Mouse (Mus musculus) T-helper 1 cell (primary cell): ENCODE measurements around the gene Ptprg.

ENCODE experiments used
- in situ Hi-C: fragments of 300-600 bp; cut with MboI, MseI; formaldehyde crosslinking; loops from one replicate; pipeline ENCODE4 v1.15.1; 2025; ENCODE audit warnings: high pct_unique_total_duplicates

Ptprg gene

DNA sequence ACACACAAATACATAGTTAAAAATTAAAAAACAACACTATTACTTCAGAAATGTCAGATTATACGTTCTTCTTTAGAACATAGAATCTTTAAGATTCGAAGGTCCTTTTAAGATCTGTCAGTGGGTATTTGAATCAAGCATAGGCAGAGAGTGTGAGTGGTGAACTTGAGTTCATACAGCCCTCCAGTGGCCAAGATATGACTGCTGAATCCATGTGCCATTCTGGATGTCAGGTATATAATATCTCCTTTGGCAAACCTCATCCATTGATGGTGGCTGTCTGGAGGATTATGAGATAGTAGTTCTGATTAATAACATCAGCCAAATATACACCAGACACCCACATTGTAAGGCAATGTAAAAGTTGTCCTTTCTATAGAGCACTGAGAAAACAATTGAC, 266.0 kb downstream of the Ptprg start:
- in situ Hi-C loops, result loop anchor here (25.0 kb wide), 1 partner anchor 1882 kb away; no protein-coding TSS in a partner anchor

DNA sequence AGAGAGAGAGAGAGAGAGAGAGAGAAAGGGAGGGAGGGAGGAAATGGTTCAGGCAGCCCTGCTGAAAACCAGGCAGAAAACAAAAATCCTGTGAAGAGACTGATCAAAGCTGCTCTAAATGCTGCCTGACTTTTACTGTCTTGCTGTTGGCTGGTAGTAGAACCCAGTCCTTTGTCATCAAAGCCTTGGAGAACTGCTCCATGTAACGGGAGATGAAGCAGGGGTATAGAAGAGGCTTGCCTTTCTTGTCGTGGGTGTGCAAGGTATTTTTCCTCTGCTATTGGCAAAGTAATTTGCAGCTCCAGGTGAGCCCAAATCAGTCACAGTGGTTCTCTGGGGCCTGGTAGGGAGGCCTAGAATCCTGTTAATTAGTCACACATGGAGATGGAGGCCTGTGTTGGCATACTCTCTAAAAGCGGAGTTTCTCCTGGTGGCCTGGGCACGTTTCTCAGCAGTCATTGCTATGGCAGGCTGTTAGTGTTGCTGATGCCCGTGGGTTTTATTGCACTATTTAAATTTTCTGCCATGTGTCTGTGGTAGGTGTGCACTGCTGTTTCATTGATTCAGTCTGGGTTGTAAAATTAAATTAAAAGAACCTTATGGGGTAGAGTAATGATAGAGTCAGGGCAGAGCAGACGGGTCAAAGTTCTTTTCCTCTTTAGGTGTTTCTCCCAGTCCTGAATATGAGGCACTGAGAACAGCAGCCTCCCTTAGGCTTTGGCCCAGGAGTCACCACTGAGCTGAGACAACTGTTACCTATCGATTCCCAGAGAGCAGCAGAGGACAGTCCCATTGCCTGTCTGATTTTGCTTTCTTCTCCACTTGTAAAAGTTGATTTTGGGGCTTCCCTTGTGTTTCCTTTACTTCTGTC, 269.7 kb downstream of the Ptprg start:
- in situ Hi-C loops, result loop anchor here (25.0 kb wide), 1 partner anchor 1886 kb away; no protein-coding TSS in a partner anchor

DNA sequence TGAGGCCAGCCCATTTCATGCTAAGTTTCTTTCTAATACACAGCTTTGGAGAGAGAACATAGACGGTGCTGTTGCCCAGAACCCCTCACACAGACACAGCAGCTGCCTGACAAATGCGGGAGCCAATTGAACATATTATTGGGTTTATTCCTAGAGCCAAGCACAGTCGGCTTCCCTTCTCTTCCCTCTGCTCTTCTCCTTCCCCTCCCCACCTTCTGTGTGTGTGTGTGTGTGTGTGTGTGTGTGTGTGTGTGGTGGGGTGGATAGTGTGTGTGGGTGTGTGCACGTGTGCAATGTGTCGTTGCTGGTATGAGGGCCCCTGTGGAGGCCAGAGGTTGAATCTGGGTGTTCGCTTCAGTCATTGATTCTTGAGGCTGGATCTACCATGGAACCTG, 270.4 kb downstream of the Ptprg start:
- in situ Hi-C loops, result loop anchor here (25.0 kb wide), 1 partner anchor 1886 kb away; no protein-coding TSS in a partner anchor

DNA sequence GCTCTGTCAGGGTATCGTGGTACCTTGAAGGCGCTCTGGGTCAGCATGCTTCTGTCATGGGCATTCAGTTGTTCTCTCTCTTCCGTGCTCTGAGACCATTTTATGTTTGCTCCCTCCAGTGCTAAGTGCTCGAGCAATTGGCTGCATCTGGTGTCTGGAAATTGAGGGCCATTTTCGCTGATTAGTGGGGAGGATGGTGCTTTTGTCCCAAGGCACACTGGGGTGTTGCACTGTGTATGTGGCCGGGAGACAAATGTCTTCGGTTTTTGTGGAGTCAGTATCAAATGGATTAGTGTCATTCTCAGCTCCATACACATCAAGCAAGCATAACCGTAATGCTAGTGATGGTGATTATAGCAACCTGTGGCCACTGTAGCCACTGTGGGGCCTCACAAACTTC, 271.6 kb downstream of the Ptprg start:
- in situ Hi-C loops, result loop anchor here (25.0 kb wide), 2 partner anchors 738 to 1888 kb away; no protein-coding TSS in a partner anchor

DNA sequence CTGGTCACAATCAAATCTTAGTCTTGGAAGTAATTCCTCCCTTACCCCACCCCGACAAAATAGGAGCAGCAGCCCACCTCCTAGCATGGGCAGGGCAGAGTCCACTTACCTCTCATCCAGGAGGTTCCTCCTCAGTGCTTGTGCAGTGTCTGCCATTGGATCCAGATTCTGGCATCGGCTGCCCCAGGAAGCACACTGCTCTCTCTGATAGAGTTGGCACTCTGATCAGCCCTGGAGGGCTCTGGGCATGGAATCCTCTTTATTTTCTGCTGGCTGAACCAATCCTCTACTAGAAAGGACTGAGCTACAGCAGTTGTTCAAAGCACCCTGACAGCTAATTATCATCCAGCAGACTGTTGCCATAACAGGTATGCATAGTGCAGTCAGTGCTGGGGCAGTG, 272.2 kb downstream of the Ptprg start:
- in situ Hi-C loops, result loop anchor here (25.0 kb wide), 1 partner anchor 738 kb away; no protein-coding TSS in a partner anchor

DNA sequence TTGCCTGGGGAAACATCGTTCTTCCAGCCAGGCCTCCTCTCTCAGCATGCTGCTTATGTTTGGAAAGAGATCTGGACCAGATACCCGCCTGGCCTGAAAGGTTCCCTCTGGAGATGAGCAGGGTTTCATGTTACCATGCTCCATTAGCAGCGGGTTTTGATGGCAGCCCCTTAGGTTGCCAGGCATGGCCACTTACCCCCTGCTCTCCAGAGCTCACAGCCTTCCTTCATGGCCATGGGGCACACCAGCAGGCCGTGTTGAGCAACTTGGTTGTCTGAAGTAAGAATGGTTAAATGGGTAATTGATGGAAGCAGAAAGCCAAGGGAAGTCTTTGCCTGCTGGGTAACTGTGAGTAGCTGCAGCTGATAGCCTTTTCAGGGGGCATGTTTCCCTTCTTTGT, 274.8 kb downstream of the Ptprg start:
- in situ Hi-C loops, result loop anchor here (25.0 kb wide), 1 partner anchor 741 kb away; no protein-coding TSS in a partner anchor

DNA sequence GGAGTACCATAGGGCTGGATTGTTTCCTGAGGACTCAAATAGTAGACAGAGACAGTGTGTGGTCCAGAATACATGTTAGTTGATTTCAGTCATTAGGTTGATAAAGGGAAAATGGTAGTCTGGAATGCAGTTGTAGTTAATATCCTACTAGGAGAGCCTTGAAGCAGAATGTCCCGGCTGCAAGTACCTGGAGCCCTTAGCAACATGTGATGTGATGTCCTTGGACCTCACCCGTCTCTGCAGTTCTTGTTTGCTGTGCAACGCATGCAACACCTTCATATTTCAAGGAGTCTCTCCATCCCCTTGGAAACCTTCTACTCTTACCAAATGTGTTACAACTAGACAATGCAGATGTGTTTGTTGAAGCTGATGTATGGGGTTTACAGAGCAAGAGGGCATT, 280.3 kb downstream of the Ptprg start:
- in situ Hi-C loops, result loop anchor here (25.0 kb wide), 1 partner anchor 746 kb away; no protein-coding TSS in a partner anchor

DNA sequence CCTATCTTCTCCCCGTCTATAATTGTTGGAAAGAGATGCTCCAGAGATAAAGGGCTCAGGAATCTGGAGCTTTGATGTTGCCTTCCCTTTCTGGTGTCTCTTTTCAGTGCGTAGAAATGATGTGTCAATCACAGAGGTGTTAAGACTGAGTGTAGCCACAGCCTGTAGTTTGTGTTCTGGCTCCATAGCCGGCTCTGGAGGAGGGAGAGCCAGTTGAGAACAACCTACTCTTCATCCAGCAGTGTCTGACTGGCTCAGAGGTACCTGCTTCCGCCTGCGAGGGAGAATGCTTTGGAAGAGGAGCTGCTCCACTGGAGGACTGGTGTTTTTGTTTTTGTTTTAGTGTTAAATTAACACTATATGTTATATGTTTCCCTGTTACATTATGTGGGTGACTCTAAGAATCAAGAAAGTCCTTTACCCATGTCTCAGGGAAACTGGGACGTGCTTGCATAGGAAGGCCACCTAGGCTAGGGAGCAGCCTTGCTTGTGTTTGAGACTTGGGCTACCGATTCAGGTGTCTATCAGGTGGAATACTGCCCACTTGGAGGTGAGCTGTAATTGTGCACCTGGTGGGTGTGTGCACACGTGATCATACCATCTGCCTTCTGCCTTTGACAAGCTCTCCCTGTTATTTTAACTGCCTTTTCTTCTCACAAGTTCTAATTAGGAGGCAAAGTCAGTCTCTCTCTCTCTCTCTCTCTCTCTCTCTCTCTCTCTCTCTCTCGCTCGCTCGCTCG, 282.5 kb downstream of the Ptprg start:
- in situ Hi-C loops, result loop anchor here (25.0 kb wide), 1 partner anchor 749 kb away; no protein-coding TSS in a partner anchor

DNA sequence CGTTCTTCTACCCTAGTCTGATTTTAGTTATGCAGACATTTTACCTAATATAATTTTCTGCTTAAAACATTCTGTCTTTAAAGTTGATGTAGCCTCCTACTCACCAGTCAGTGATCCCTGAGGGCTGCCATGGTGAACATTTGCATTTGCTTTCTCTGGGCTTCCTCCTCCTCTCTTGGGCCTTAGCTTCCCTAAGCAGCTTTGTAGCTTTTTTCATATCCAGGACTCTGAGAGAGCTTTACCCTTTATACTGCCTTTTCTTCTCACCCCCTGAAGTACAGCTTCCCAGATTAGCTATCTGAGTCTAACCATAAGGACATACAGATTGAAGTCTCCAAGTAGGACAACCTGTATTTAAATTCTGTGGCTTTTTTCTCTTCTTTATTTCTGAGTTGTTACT, 284.4 kb downstream of the Ptprg start:
- in situ Hi-C loops, result loop anchor here (25.0 kb wide), 1 partner anchor 750 kb away; no protein-coding TSS in a partner anchor

DNA sequence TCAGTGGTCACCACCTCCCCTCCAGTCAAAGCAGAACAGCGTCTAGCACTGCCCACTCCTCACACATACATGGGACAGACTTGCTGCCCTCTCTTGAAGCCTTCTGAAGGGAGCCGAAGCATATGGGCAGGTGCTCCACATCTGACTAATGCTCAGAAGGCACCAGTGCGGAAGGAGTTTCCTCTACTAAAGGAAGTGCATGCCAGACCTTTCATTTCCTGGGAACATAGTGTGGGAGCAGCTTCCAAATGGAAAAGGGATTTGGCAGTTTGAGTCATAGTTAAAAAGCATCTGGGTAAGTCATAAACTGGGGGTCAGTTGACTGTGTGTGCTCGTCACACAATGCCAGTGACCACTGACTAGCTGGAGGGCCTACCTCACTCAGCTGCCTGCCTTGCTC, 288.3 kb downstream of the Ptprg start:
- in situ Hi-C loops, result loop anchor here (25.0 kb wide), 1 partner anchor 754 kb away; no protein-coding TSS in a partner anchor

DNA sequence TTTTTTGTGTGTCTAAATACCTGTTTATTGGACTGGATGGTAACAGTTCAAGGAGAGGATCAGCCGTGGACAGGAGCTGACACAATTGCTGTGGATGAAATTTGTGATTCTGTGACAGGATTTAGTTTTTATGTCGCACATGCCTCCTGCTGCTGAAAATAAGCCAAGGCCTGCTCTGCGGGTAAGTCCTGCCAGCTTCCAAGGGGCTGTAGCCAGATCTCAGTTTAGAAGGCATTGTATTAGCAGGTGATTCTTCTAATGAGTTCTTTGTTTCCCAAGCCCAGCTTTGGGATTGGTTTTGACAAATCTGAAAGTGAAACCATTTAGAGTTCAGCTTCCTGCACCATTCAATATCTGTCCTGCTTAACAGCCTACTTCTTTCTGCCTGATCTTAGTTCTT, 299.6 kb downstream of the Ptprg start:
- in situ Hi-C loops, result no loop called here

DNA sequence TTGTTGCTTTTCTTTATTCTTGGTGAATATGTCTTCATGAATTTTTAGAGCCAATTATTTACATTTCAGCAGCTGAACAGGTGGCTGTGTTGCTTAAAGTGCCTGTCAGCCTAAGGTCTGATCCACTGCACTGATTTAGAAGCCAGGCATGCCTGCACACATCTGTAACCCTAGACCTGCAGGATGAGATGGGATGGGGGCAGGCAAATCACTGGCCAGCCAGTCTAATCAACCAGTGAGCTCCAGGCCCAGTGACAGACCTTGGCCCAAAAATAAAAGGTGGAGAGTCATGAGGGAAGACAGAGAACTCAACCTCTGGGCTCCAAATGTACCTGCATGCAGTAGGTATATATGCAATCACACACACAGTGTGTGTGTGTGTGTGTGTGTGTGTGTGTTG, 302.2 kb downstream of the Ptprg start:
- in situ Hi-C loops, result no loop called here

DNA sequence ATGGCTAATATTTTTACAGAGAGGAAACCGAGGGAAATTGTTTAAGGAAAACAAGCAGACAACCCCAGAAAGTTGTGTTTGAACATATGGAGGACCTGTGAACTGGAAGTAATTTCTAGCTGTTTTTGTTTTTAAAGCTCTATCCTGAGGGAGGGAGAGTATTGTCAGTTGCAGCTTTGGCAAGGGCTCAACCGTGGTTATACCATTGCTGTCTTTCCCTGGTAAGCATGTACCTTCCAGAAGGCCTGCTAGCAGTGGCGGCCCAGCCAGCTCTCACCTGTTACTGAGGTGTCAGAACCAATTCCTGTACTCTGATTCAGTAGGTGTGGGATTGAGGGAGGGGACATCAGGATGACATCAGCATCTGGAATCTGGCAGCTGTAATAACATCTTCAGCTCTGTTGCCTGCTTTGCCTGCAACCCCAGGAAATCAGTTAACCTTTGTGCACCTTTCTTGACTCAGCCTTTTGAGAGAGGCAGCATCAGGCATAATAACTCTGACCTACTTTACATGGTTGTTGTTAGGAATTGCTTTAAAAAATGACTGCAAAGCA, 304.7 kb downstream of the Ptprg start:
- in situ Hi-C loops, result no loop called here

DNA sequence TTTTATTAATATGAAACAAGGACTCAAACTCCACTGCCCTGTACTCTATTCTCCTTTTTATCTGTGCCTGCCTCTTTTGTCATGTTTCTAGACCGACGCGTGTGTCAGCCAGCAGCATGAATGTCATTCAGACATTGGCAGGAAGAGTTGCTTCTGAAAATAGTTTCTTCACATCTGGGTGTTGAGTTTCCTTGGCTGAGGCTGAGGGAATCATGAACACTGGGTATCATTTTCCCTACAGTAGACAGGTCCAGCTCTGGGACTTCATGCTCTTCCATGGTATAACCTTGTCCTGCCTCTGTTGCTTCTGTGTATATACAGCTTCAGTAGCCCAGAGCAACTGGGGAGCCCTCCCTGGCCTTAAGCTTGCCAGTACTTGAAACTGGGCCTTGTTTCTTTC, 310.0 kb downstream of the Ptprg start:
- in situ Hi-C loops, result no loop called here

DNA sequence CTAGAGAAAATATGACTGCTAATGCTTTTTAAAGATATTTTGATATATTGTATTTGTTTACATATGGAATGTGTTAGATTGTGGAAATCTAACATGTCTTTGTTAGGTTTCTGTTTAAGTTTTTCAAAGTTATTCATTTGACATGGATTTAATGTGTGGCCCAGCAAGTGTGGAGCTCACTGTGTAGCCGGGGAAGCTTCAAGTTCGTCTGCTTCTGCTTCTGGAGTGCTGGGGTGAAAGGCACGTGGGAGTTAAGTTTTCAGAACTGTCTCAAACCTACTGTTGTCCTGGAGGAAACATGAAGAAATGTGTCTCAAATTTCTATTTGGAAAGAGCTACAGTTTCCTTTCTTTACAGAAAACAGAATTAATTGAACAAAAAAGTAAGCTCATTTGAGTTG, 311.5 kb downstream of the Ptprg start:
- in situ Hi-C loops, result no loop called here

DNA sequence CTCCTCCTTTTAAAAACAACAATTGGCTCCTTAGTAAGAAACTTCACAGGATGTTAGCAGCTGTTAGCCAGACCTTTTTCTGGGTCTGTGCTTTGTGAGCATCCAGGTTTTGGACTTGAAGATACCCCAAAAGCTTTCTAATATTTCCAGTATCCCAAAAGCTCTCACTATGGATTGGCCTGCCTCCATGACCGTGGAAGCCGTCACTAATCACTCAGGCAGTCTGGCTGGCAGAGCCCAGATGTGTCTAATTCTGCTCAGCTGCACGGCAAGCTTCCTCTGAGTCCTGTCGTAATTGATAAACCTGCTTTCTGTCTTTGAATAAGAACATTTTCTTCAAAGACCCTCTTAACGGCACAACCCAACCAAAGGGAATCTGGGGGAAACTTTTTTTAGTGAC, 312.0 kb downstream of the Ptprg start:
- in situ Hi-C loops, result no loop called here

DNA sequence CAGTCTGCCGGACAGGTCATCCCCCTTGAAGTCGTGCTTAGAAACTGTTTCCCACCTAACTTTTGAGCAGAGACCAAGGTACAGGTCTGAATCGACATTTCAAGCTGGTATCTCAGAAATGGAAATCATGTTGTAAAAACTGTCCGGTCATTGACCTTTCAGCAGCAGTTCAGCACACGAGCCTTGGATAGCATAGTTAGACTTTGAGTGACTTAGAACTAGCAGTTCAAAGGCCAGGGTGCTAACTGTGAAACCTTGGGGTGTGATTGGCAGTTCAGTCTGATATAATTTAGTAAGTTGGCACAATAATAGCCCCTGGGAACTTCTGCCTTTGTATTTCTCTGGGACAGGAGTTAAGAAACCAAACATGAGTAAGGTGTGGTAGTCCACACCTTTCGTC, 312.5 kb downstream of the Ptprg start:
- in situ Hi-C loops, result no loop called here

DNA sequence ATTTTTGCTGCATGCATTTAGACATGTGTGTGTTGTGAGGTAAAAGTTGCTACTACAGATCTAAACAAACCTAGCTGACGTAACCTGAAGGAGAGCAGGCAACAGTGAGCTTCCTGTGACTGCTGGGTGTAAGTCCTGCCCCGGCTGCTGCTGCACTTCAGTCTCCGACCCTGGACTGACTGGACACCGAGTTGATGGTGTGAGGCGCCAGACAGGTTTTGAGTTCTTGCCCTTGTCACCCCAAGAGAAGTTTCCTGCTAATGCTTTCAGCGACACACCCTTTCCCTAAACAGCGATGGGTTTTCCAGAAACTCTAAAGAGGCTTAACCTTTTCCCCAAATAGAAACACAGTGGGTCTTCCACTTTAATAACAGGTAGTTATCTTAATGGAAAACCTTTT, 313.1 kb downstream of the Ptprg start:
- in situ Hi-C loops, result no loop called here

DNA sequence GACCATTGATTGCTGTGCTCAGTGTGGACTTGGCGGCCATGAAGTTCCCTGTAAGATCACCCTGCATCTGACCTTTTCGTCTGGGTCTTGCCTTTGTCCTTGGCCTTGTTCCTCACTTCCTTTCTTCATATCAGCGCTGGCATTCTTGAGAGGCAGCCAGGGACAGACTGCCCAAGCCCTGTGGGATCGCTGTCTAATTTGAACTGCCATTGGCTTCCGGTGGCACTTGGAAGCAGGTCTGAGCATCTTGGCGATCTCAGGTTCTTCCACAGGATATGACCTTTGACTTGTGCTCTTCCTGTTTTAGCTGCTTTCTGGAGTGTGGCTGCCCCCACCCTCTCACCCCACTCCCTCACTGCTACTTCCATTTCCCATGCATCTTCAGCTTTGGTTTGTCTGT, 315.3 kb downstream of the Ptprg start:
- in situ Hi-C loops, result no loop called here

DNA sequence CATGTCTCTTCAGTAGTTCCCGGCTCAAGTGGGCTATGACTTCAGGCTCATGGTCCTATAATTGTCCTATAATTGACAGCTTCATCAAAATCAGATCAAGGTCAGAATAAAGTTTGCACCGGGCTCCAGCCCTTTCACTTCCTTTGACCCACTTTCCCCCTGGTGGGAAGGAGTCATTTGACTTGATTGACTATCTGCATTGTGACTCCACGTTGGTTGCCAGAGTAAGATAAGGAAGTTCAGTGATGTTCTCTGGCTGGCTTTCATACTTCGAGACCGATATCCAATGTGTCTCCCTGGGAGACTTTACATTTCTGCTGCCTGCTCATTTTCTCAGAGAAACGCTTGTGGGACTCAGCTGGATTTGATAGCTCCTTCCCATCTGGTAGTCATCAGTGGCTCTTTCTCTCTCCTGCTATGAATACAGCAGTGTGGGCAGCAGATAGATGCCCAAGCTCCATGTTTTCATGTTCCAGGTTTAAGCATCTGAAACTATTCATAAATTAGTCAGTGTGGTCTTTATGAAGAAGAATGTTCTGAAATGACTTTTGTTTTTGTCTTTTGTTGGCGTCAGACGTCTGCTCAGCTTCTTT, 318.5 kb downstream of the Ptprg start:
- in situ Hi-C loops, result no loop called here

DNA sequence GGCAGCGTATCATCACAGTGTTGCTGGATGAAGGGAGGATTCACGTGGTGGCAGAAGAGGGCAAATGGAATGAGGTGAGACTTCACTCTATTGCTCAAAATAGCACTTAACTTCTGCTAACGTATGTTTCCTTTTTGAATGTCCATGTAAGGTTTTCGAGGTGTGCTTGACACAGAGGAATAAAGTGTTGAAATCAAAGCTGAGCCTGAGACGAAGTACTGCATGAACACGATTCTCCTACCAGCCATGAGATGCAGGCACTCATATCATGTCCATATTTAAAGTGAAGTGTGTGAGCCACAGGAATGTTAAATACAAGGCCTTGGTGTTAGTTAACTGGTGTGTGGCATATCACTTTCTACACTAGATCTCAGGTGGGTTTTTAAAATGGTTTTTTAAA, 320.9 kb downstream of the Ptprg start:
- in situ Hi-C loops, result no loop called here
